Mouse (Mus musculus): ENCODE data around the gene Atp1a2. TPM values are rescaled to one million over a fixed set of nuclear protein-coding genes. Genes with fewer than 3 reads are reported as not detected.

Gene Atp1a2
- total RNA-seq, 1 experiment = 0.31 TPM

DNA sequence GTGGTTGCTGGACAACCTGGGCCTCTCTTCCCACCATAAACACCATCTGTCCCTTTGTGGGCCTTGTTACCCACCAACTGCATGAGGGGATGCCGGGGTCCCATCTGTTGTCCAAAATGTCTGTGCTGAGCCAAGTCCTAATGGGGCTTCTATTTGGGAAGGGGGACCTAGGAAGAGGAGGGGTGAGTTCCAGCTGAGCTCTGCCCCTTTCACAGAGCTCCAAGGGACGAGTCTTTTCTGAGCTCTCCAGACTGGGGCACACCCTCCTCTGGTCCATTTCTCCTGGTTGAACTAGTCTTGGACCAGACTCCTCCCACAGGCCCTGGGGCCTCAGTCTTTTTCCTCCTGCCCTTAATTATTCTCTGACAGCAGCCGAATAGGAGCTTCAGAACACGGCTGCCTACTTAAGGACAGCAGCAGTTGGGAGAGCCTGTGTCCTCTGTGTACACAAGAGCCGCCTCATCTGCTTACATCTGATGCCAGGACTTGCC is 22.1 kb upstream of the Atp1a2 start:
- in situ Hi-C loops (cut with MboI; ENCODE audit: low sequenced_read_pairs in 2 of 2, unreplicated experiment in 2 of 2) = loop anchor here in 1 of 2 experiments (10.0 kb wide), 1 partner anchor 175 kb away; the partner anchor contains the start of gene Dcaf8
- Histone ChIP-seq H3K27ac (ENCODE audit: insufficient read depth, low read depth, low read length, poor library complexity, severe bottlenecking) (no peak overlapping the region), H3K9ac (ENCODE audit: insufficient read depth, low read depth, low read length, poor library complexity, severe bottlenecking) (no peak overlapping the region), H3K4me1 (ENCODE audit: control insufficient read depth in 2 of 2, insufficient read depth in 2 of 2, low read length in 2 of 2, poor library complexity in 1 of 2) (peaks cover 1 to 31% of the 10 kb centered on the region in 2 experiments; a peak in 2 of 4 replicates), H3K9me3 (ENCODE audit: control insufficient read depth, insufficient read depth, low read depth, low read length) (no peaks in the 10 kb centered on the region), H3K4me3 (ENCODE audit: insufficient read depth in 1 of 2, low read depth in 1 of 2, low read length in 2 of 2, poor library complexity in 1 of 2, severe bottlenecking in 1 of 2) (no peak overlapping the region), H3K36me3 (ENCODE audit: control insufficient read depth, insufficient read depth, low read length, poor library complexity, severe bottlenecking) (peaks cover 4% of the 10 kb centered on the region; the same call in 1 of the 2 replicates)
- TF ChIP-seq MAFK (IDR thresholded peaks at IDR 0.05; ENCODE audit: insufficient read depth, low read depth, low read length) = no peak
- no peak for DNase-seq (ENCODE audit: low read depth, low spot score)

DNA sequence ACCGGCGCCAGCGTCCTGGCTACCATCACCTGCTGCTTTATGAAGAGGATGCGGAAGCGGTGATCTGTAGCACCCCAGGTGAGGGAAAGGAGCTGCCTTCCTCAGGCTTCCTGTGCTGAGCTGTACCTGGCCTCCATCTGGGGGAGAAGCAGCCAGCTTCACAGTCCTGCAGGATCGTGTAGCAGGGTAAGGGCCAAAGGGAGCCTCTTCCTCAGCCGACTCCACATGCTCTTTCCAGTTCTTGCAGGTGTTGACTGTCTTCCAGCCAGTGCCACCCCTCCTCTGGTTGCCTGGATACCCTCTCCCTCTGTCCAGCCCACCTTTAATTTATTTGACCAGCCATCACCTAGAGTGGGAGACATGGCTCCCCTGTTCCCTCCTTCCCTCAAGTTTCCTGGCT is 21.5 kb upstream of the Atp1a2 start:
- no peaks in the 10 kb centered on the region for H3K9me3 ChIP-seq (ENCODE audit: control insufficient read depth, insufficient read depth, low read depth, low read length)
- DNase-seq (ENCODE audit: low read depth, low spot score) = no peak
- no peak overlapping the region for H3K4me3 ChIP-seq (ENCODE audit: insufficient read depth in 1 of 2, low read depth in 1 of 2, low read length in 2 of 2, poor library complexity in 1 of 2, severe bottlenecking in 1 of 2)
- peaks cover 1 to 30% of the 10 kb centered on the region in 2 experiments; a peak in 2 of 4 replicates for H3K4me1 ChIP-seq (ENCODE audit: control insufficient read depth in 2 of 2, insufficient read depth in 2 of 2, low read length in 2 of 2, poor library complexity in 1 of 2)
- TF ChIP-seq HCFC1 (IDR thresholded peaks at IDR 0.05; ENCODE audit: borderline replicate concordance, insufficient read depth, low read length) = no peak
- no peak for TF ChIP-seq MAFK (IDR thresholded peaks at IDR 0.05; ENCODE audit: insufficient read depth, low read depth, low read length)
- TF ChIP-seq ZNF384 (IDR thresholded peaks at IDR 0.05; ENCODE audit: low read depth, low read length) = no peak
- no peak for TF ChIP-seq CHD2 (IDR thresholded peaks at IDR 0.05; ENCODE audit: low read depth, low read length)
- TF ChIP-seq ZC3H11A (IDR thresholded peaks at IDR 0.05; ENCODE audit: borderline replicate concordance, low read depth, low read length) = no peak
- H3K9ac ChIP-seq (ENCODE audit: insufficient read depth, low read depth, low read length, poor library complexity, severe bottlenecking) = no peak overlapping the region
- in situ Hi-C loops (cut with MboI; ENCODE audit: low sequenced_read_pairs in 2 of 2, unreplicated experiment in 2 of 2) = loop anchor here in 1 of 2 experiments (10.0 kb wide), 1 partner anchor 175 kb away; the partner anchor contains the start of gene Dcaf8
- peaks cover 4% of the 10 kb centered on the region; the same call in 1 of the 2 replicates for H3K36me3 ChIP-seq (ENCODE audit: control insufficient read depth, insufficient read depth, low read length, poor library complexity, severe bottlenecking)
- no peak overlapping the region for H3K27ac ChIP-seq (ENCODE audit: insufficient read depth, low read depth, low read length, poor library complexity, severe bottlenecking)

DNA sequence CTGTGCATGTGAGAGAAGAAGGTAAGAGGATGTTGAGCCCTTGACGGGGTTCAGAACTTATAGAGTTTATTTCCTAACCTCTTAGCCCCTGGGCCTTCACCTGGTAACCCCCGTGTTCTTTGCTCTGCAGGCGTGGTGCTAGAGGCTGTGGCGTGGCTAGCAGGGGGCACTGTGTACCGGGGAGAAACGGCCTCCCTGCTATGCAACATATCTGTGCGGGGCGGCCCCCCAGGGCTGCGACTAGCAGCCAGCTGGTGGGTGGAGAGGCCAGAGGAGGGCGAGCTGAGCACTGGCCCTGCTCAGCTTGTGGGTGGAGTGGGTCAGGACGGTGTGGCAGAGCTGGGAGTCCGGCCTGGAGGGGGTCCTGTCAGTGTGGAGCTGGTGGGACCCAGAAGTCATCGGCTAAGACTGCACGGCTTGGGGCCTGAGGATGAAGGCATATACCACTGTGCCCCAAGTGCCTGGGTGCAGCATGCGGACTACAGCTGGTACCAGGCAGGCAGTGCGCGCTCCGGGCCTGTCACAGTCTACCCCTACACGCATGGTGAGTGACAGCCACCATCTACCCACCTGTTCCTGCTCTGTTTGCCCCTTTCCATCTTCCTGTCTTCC is 20.7 kb upstream of the Atp1a2 start:
- no peaks in the 10 kb centered on the region for H3K9me3 ChIP-seq (ENCODE audit: control insufficient read depth, insufficient read depth, low read depth, low read length)
- peaks cover 1 to 29% of the 10 kb centered on the region in 2 experiments; a peak in 2 of 4 replicates for H3K4me1 ChIP-seq (ENCODE audit: control insufficient read depth in 2 of 2, insufficient read depth in 2 of 2, low read length in 2 of 2, poor library complexity in 1 of 2)
- no peak overlapping the region for H3K27ac ChIP-seq (ENCODE audit: insufficient read depth, low read depth, low read length, poor library complexity, severe bottlenecking)
- H3K9ac ChIP-seq (ENCODE audit: insufficient read depth, low read depth, low read length, poor library complexity, severe bottlenecking) = 0 out of 2 replicates have a peak overlapping the region, but pooled peaks have one; percentile 10
- peaks cover 4% of the 10 kb centered on the region; the same call in 1 of the 2 replicates for H3K36me3 ChIP-seq (ENCODE audit: control insufficient read depth, insufficient read depth, low read length, poor library complexity, severe bottlenecking)
- peak overlapping the region; percentile 29 to 30; a peak in 2 of 4 replicates for H3K4me3 ChIP-seq (ENCODE audit: insufficient read depth in 1 of 2, low read depth in 1 of 2, low read length in 2 of 2, poor library complexity in 1 of 2, severe bottlenecking in 1 of 2)
- in situ Hi-C loops (cut with MboI; ENCODE audit: low sequenced_read_pairs in 2 of 2, unreplicated experiment in 2 of 2) = loop anchor here in 1 of 2 experiments (10.0 kb wide), 1 partner anchor 174 kb away; the partner anchor contains the start of gene Dcaf8
- no peak for TF ChIP-seq ZC3H11A (IDR thresholded peaks at IDR 0.05; ENCODE audit: borderline replicate concordance, low read depth, low read length)
- TF ChIP-seq ZNF384 (IDR thresholded peaks at IDR 0.05; ENCODE audit: low read depth, low read length) = no peak
- TF ChIP-seq HCFC1 (IDR thresholded peaks at IDR 0.05; ENCODE audit: borderline replicate concordance, insufficient read depth, low read length) = no peak
- no peak for TF ChIP-seq CHD2 (IDR thresholded peaks at IDR 0.05; ENCODE audit: low read depth, low read length)
- no peak for TF ChIP-seq MAFK (IDR thresholded peaks at IDR 0.05; ENCODE audit: insufficient read depth, low read depth, low read length)
- DNase-seq (ENCODE audit: low read depth, low spot score) = no peak

DNA sequence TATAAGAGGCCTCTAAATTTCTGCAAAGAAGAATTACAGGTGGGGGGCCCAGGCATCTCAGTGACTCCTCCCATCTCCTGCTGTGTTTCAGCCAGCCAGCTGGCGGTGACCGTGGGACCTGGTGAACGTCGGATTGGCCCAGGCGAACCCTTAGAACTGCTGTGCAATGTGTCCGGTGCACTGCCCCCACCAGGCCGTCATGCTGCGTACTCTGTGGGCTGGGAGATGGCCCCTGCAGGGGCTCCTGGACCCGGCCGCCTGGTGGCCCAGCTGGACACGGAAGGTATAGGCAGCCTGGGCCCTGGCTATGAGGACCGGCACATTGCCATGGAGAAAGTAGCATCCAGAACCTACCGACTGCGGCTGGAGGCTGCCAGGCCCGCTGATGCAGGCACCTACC is 20.1 kb upstream of the Atp1a2 start:
- no peaks in the 10 kb centered on the region for H3K9me3 ChIP-seq (ENCODE audit: control insufficient read depth, insufficient read depth, low read depth, low read length)
- peaks cover 4% of the 10 kb centered on the region; the same call in 1 of the 2 replicates for H3K36me3 ChIP-seq (ENCODE audit: control insufficient read depth, insufficient read depth, low read length, poor library complexity, severe bottlenecking)
- H3K27ac ChIP-seq (ENCODE audit: insufficient read depth, low read depth, low read length, poor library complexity, severe bottlenecking) = no peak overlapping the region
- in situ Hi-C loops (cut with MboI; ENCODE audit: low sequenced_read_pairs in 2 of 2, unreplicated experiment in 2 of 2) = loop anchor here in 1 of 2 experiments (10.0 kb wide), 1 partner anchor 173 kb away; the partner anchor contains the start of gene Dcaf8
- TF ChIP-seq ZC3H11A (IDR thresholded peaks at IDR 0.05; ENCODE audit: borderline replicate concordance, low read depth, low read length) = no peak
- no peak for TF ChIP-seq HCFC1 (IDR thresholded peaks at IDR 0.05; ENCODE audit: borderline replicate concordance, insufficient read depth, low read length)
- TF ChIP-seq ZNF384 (IDR thresholded peaks at IDR 0.05; ENCODE audit: low read depth, low read length) = no peak
- no peak for TF ChIP-seq CHD2 (IDR thresholded peaks at IDR 0.05; ENCODE audit: low read depth, low read length)
- no peak for TF ChIP-seq MAFK (IDR thresholded peaks at IDR 0.05; ENCODE audit: insufficient read depth, low read depth, low read length)
- DNase-seq (ENCODE audit: low read depth, low spot score) = no peak
- H3K4me3 ChIP-seq (ENCODE audit: insufficient read depth in 1 of 2, low read depth in 1 of 2, low read length in 2 of 2, poor library complexity in 1 of 2, severe bottlenecking in 1 of 2) = peak overlapping the region; percentile 29 to 30; a peak in 2 of 4 replicates
- peaks cover 1 to 28% of the 10 kb centered on the region in 2 experiments; a peak in 2 of 4 replicates for H3K4me1 ChIP-seq (ENCODE audit: control insufficient read depth in 2 of 2, insufficient read depth in 2 of 2, low read length in 2 of 2, poor library complexity in 1 of 2)
- 0 out of 2 replicates have a peak overlapping the region, but pooled peaks have one; percentile 10 for H3K9ac ChIP-seq (ENCODE audit: insufficient read depth, low read depth, low read length, poor library complexity, severe bottlenecking)

All from ES-E14 (cell line).